Mouse (Mus musculus): Measurements from ENCODE around the gene Vangl1. TPM values are rescaled to one million over a fixed set of nuclear protein-coding genes. Genes with fewer than 3 reads are reported as not detected.

Gene Vangl1
- total RNA-seq, 2 experiments from 2014 or later, result 10.8 to 14.2 TPM

GRCm38 (mm10) chr3:102111979-102112599 lies 92.4 kb downstream of the Vangl1 start:
- intact Hi-C loops (cut with DNase I), result no loop called here
- DNase-seq, result no peak

- DNase-seq, result no peak
- intact Hi-C loops (cut with DNase I), result no loop called here
Measured at GRCm38 (mm10) chr3:102108201-102108600, 96.3 kb downstream of the Vangl1 start.

GRCm38 (mm10) chr3:102103811-102104565 lies 100.5 kb downstream of the Vangl1 start:
- no peak for DNase-seq
- intact Hi-C loops (cut with DNase I), result no loop called here

Other genes starting within 250 kb of the Vangl1 start
- gene Nhlh2, start 194.6 kb downstream of the Vangl1 start, total RNA-seq (2021), result not detected
- gene Casq2, start 118.3 kb downstream of the Vangl1 start, total RNA-seq (2021), result 1,000 to 10,000 TPM in 1 of 2 experiments, 100 to 1,000 TPM in 1; 876 to 1,038 TPM

All from heart, postnatal 36 days (tissue).